Mouse (Mus musculus) E14TG2a.4 (cell line): ENCODE results near the gene Lekr1.

Source experiments
- CTCF ChIP-seq: conservative IDR thresholded peaks from 2 replicates; pipeline ENCODE4 v1.5.1; 2014; ENCODE audit warnings: low read length
- NANOG ChIP-seq: IDR thresholded peaks from 2 replicates; pipeline ENCODE4 v1.6.1; 2014; ENCODE audit warnings: borderline replicate concordance, low read length, mixed read lengths
- POU5F1 ChIP-seq: IDR thresholded peaks from 2 replicates; pipeline ENCODE4 v1.6.1; 2014; ENCODE audit warnings: low read length, borderline replicate concordance

DNA sequence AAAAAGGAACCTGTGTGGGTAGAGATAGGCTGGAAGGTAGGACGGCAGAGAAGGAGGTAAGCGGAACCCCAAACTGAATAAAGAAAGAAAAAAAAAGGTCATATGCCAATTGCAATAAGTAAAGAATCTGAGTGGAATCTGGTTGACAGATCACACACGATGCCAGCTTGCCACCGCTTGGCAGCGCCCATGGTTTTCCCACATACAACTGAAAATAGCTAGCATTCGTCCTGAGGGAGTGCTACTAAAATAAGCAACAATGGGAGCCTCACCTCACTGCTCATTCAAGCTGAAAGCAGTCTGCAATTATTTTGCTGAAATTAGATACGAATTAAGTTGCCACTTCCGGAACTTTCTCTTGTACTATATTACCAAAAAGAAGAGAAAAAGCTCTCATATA is 202.9 kb downstream of the Lekr1 start:
- TF ChIP-seq CTCF (no peak), NANOG (no peak), POU5F1 (no peak)
